Mouse (Mus musculus): ENCODE data around the gene Unc13d. TPM values are rescaled to one million over a fixed set of nuclear protein-coding genes. Genes with fewer than 3 reads are reported as not detected.

The Unc13d gene
- polyA plus RNA-seq, 1 experiment from 2014 or later, result 2.4 TPM

- no peak for DNase-seq (ENCODE audit: low spot score)
- H3K27me3 ChIP-seq (ENCODE audit: low read depth, poor library complexity, severe bottlenecking), result no peaks in the 10 kb centered on the region
- H3K9me3 ChIP-seq (replicated peaks), result no peaks in the 10 kb centered on the region
- no peak overlapping the region for H3K4me3 ChIP-seq
- no peaks in the 10 kb centered on the region for H3K4me1 ChIP-seq
- no peak overlapping the region for H3K27ac ChIP-seq
- peaks cover 100% of the 10 kb centered on the region for H3K36me3 ChIP-seq
- WGBS, result 94% methylated on average over 4 of the region's 4 CpGs
Observed at GRCm38 (mm10) chr11:116050196-116050595, 27.6 kb downstream of the Unc13d start.

GRCm38 (mm10) chr11:116049610-116050009, 28.2 kb downstream of the Unc13d start:
- Histone ChIP-seq H3K27me3 (ENCODE audit: low read depth, poor library complexity, severe bottlenecking) (no peaks in the 10 kb centered on the region), H3K4me1 (no peaks in the 10 kb centered on the region), H3K9me3 (replicated peaks) (no peaks in the 10 kb centered on the region), H3K36me3 (peaks cover 100% of the 10 kb centered on the region), H3K27ac (no peak overlapping the region), H3K4me3 (no peak overlapping the region)
- WGBS, result 86% methylated on average over 2 of the region's 2 CpGs
- no peak for DNase-seq (ENCODE audit: low spot score)

GRCm38 (mm10) chr11:116045173-116045572, 32.6 kb downstream of the Unc13d start:
- Histone ChIP-seq H3K4me1 (no peaks in the 10 kb centered on the region), H3K4me3 (no peak overlapping the region), H3K36me3 (peaks cover 98% of the 10 kb centered on the region), H3K27ac (no peak overlapping the region), H3K9me3 (replicated peaks) (no peaks in the 10 kb centered on the region), H3K27me3 (ENCODE audit: low read depth, poor library complexity, severe bottlenecking) (no peaks in the 10 kb centered on the region)
- 96% methylated on average over 6 of the region's 6 CpGs for WGBS
- DNase-seq (ENCODE audit: low spot score), result no peak

GRCm38 (mm10) chr11:116043286-116043685, 34.5 kb downstream of the Unc13d start:
- H3K9me3 ChIP-seq (replicated peaks), result no peaks in the 10 kb centered on the region
- DNase-seq (ENCODE audit: low spot score), result no peak
- no peak overlapping the region for H3K4me3 ChIP-seq
- no peaks in the 10 kb centered on the region for H3K4me1 ChIP-seq
- WGBS, result 95% methylated on average over 1 of the region's 1 CpGs
- no peak overlapping the region for H3K27ac ChIP-seq
- H3K36me3 ChIP-seq, result peaks cover 97% of the 10 kb centered on the region
- H3K27me3 ChIP-seq (ENCODE audit: low read depth, poor library complexity, severe bottlenecking), result no peaks in the 10 kb centered on the region

- Histone ChIP-seq H3K27ac (no peak overlapping the region), H3K4me1 (no peaks in the 10 kb centered on the region), H3K36me3 (peaks cover 97% of the 10 kb centered on the region), H3K27me3 (ENCODE audit: low read depth, poor library complexity, severe bottlenecking) (no peaks in the 10 kb centered on the region), H3K9me3 (replicated peaks) (no peaks in the 10 kb centered on the region), H3K4me3 (no peak overlapping the region)
- WGBS, result 72% methylated on average over 5 of the region's 5 CpGs
- no peak for DNase-seq (ENCODE audit: low spot score)
Observed at GRCm38 (mm10) chr11:116042372-116043138, 35.2 kb downstream of the Unc13d start.

- 97% methylated on average over 2 of the region's 2 CpGs for WGBS
- Histone ChIP-seq H3K4me3 (no peak overlapping the region), H3K27ac (no peak overlapping the region), H3K4me1 (no peaks in the 10 kb centered on the region), H3K27me3 (ENCODE audit: low read depth, poor library complexity, severe bottlenecking) (no peaks in the 10 kb centered on the region), H3K36me3 (peaks cover 95% of the 10 kb centered on the region), H3K9me3 (replicated peaks) (no peaks in the 10 kb centered on the region)
- DNase-seq (ENCODE audit: low spot score), result no peak
Observed at GRCm38 (mm10) chr11:116041833-116042232, 35.9 kb downstream of the Unc13d start.

- WGBS, result 93% methylated on average over 6 of the region's 6 CpGs
- Histone ChIP-seq H3K27me3 (ENCODE audit: low read depth, poor library complexity, severe bottlenecking) (no peaks in the 10 kb centered on the region), H3K36me3 (peaks cover 90% of the 10 kb centered on the region), H3K27ac (no peak overlapping the region), H3K4me1 (no peaks in the 10 kb centered on the region), H3K4me3 (no peak overlapping the region), H3K9me3 (replicated peaks) (no peaks in the 10 kb centered on the region)
- no peak for DNase-seq (ENCODE audit: low spot score)
Observed at GRCm38 (mm10) chr11:116040593-116040992, 37.2 kb downstream of the Unc13d start.

- H3K4me1 ChIP-seq, result peaks cover 4% of the 10 kb centered on the region; the same call in 1 of the 2 replicates
- H3K4me3 ChIP-seq, result no peak overlapping the region
- H3K27ac ChIP-seq, result no peak overlapping the region
- no peak for DNase-seq (ENCODE audit: low spot score)
- WGBS, result 92% methylated on average over 9 of the region's 9 CpGs
- peaks cover 90% of the 10 kb centered on the region for H3K36me3 ChIP-seq
- no peaks in the 10 kb centered on the region for H3K27me3 ChIP-seq (ENCODE audit: low read depth, poor library complexity, severe bottlenecking)
- H3K9me3 ChIP-seq (replicated peaks), result no peaks in the 10 kb centered on the region
Observed at GRCm38 (mm10) chr11:116037826-116038225, 39.9 kb downstream of the Unc13d start.

GRCm38 (mm10) chr11:116036671-116037070, 41.1 kb downstream of the Unc13d start:
- no peaks in the 10 kb centered on the region for H3K27me3 ChIP-seq (ENCODE audit: low read depth, poor library complexity, severe bottlenecking)
- no peaks in the 10 kb centered on the region for H3K9me3 ChIP-seq (replicated peaks)
- H3K36me3 ChIP-seq, result peaks cover 90% of the 10 kb centered on the region
- H3K4me1 ChIP-seq, result peaks cover 12% of the 10 kb centered on the region
- WGBS, result 77% methylated on average over 3 of the region's 3 CpGs
- DNase-seq (ENCODE audit: low spot score), result no peak
- H3K27ac ChIP-seq, result no peak overlapping the region
- H3K4me3 ChIP-seq, result no peak overlapping the region

GRCm38 (mm10) chr11:116034584-116034983, 43.2 kb downstream of the Unc13d start:
- Histone ChIP-seq H3K36me3 (peaks cover 72% of the 10 kb centered on the region), H3K9me3 (replicated peaks) (no peaks in the 10 kb centered on the region), H3K27me3 (ENCODE audit: low read depth, poor library complexity, severe bottlenecking) (no peaks in the 10 kb centered on the region), H3K4me1 (peaks cover 20% of the 10 kb centered on the region), H3K4me3 (no peak overlapping the region), H3K27ac (no peak overlapping the region)
- 95% methylated on average over 6 of the region's 6 CpGs for WGBS
- DNase-seq (ENCODE audit: low spot score), result no peak

GRCm38 (mm10) chr11:116030898-116031845, 46.6 kb downstream of the Unc13d start:
- Histone ChIP-seq H3K36me3 (peaks cover 41% of the 10 kb centered on the region), H3K4me3 (peak overlapping the region; percentile 74), H3K9me3 (replicated peaks) (no peaks in the 10 kb centered on the region), H3K27me3 (ENCODE audit: low read depth, poor library complexity, severe bottlenecking) (no peaks in the 10 kb centered on the region), H3K27ac (peak overlapping the region; percentile 99), H3K4me1 (peaks cover 23% of the 10 kb centered on the region)
- WGBS, result 33% methylated on average over 14 of the region's 14 CpGs
- peak; percentile 57 for DNase-seq (ENCODE audit: low spot score)

- Histone ChIP-seq H3K27ac (peak within 1 kb of the TSS; percentile 99), H3K36me3 (peaks cover 36% of the 10 kb centered on the region), H3K4me3 (peak within 1 kb of the TSS; percentile 74), H3K9me3 (replicated peaks) (no peaks in the 10 kb centered on the region), H3K27me3 (ENCODE audit: low read depth, poor library complexity, severe bottlenecking) (no peaks in the 10 kb centered on the region), H3K4me1 (peaks cover 23% of the 10 kb centered on the region)
- peak; percentile 98 for DNase-seq (ENCODE audit: low spot score)
- under 1% methylated on average over 65 of the region's 67 CpGs for WGBS
Observed at GRCm38 (mm10) chr11:116030088-116030897, 47.5 kb downstream of the Unc13d start, which contains the start of gene Unk. Unk (plus strand) TSS chr11:116030322.

Measured in limb, embryonic 10.5 days (tissue).